Mouse (Mus musculus): Measurements from ENCODE around the gene Dnajc5g.

The Dnajc5g gene

GRCm38 (mm10) chr5:31105814-31106335 lies at the start of gene Dnajc5g:
Gene Dnajc5g, plus strand, starts transcription at chr5:31106285.
- no peak for DNase-seq

- no peak for DNase-seq
Observed at GRCm38 (mm10) chr5:31069810-31070209, 36.3 kb upstream of the Dnajc5g start.

- DNase-seq: no peak
Observed at GRCm38 (mm10) chr5:31071059-31071458, 35.0 kb upstream of the Dnajc5g start.

- no peak for DNase-seq
Observed at GRCm38 (mm10) chr5:31071821-31072220, 34.3 kb upstream of the Dnajc5g start.

GRCm38 (mm10) chr5:31073176-31073575 lies 32.9 kb upstream of the Dnajc5g start:
- DNase-seq: no peak

- DNase-seq: no peak
Observed at GRCm38 (mm10) chr5:31076346-31076745, 29.7 kb upstream of the Dnajc5g start.

GRCm38 (mm10) chr5:31080059-31080794 lies 25.9 kb upstream of the Dnajc5g start:
- DNase-seq: no peak

GRCm38 (mm10) chr5:31080795-31081164 lies 25.3 kb upstream of the Dnajc5g start:
- DNase-seq: no peak

- peak; percentile 61 to 67 for DNase-seq
Observed at GRCm38 (mm10) chr5:31081386-31081785, 24.7 kb upstream of the Dnajc5g start.

GRCm38 (mm10) chr5:31082355-31082754 lies 23.7 kb upstream of the Dnajc5g start:
- DNase-seq: peak; percentile 82 to 85

- peak; percentile 30 to 37 for DNase-seq
Observed at GRCm38 (mm10) chr5:31082935-31083625, 23.0 kb upstream of the Dnajc5g start.

GRCm38 (mm10) chr5:31083949-31084348 lies 22.1 kb upstream of the Dnajc5g start:
- DNase-seq: peak; percentile 48 to 58

GRCm38 (mm10) chr5:31086606-31087005 lies 19.5 kb upstream of the Dnajc5g start:
- no peak for DNase-seq

- DNase-seq: no peak
Observed at GRCm38 (mm10) chr5:31087131-31087530, 19.0 kb upstream of the Dnajc5g start.

GRCm38 (mm10) chr5:31092231-31092975 lies 13.7 kb upstream of the Dnajc5g start:
- peak in 1 of 2 experiments; percentile 37 for DNase-seq

- DNase-seq: peak; percentile 48 to 58
Observed at GRCm38 (mm10) chr5:31093151-31094041, 12.7 kb upstream of the Dnajc5g start.

- DNase-seq: peak; percentile 33 to 42
Observed at GRCm38 (mm10) chr5:31094100-31094798, 11.8 kb upstream of the Dnajc5g start.

- peak; percentile 90 to 92 for DNase-seq
Observed at GRCm38 (mm10) chr5:31094799-31095691, 11.0 kb upstream of the Dnajc5g start.

GRCm38 (mm10) chr5:31095711-31096480 lies 10.2 kb upstream of the Dnajc5g start:
- no peak for DNase-seq
